Mouse (Mus musculus) MEL (cell line): Measurements from ENCODE around the gene Vopp1.

Source experiments
- CHD2 ChIP-seq: IDR thresholded peaks from 2 replicates; pipeline ENCODE4 v1.6.1; 2011; ENCODE audit warnings: low read length, improper control_type of control experiment
- CTCF ChIP-seq, 3 experiments: IDR thresholded peaks in 2 of 3; conservative IDR thresholded peaks in 1 of 3; 2 replicates each; pipeline ENCODE4 v1.5.1; 2011 to 2012; ENCODE audit warnings: low read length in 3 of 3, low read depth in 2 of 3, mild to moderate bottlenecking in 2 of 3, improper control_type of control experiment in 1 of 3, inconsistent platforms in 1 of 3, mixed read lengths in 1 of 3, moderate library complexity in 1 of 3; ENCODE audit not compliant: control insufficient read depth in 1 of 3, insufficient read depth in 1 of 3, poor library complexity in 1 of 3, severe bottlenecking in 1 of 3
- POLR2A ChIP-seq, 2 experiments: IDR thresholded peaks; 2 replicates each; pipeline ENCODE4 v1.6.1; 2011 to 2012; ENCODE audit warnings: low read length in 2 of 2, mild to moderate bottlenecking in 2 of 2, control low read depth in 1 of 2, improper control_type of control experiment in 1 of 2, low read depth in 1 of 2, moderate library complexity in 1 of 2; ENCODE audit not compliant: control insufficient read depth in 1 of 2, insufficient read depth in 1 of 2, poor library complexity in 1 of 2
- TCF12 ChIP-seq: IDR thresholded peaks from 2 replicates; pipeline ENCODE4 v1.6.1; 2014; ENCODE audit warnings: low read depth, mild to moderate bottlenecking, inconsistent platforms, low read length, improper control_type of control experiment, moderate library complexity
- USF1 ChIP-seq: IDR thresholded peaks from 2 replicates; pipeline ENCODE4 v1.6.1; 2014; ENCODE audit warnings: low read depth, mild to moderate bottlenecking, inconsistent platforms, low read length, improper control_type of control experiment, moderate library complexity
- USF2 ChIP-seq, 2 experiments: IDR thresholded peaks; 2 replicates each; pipeline ENCODE4 v1.6.1; 2011 to 2012; ENCODE audit warnings: improper control_type of control experiment in 2 of 2, low read length in 2 of 2, borderline replicate concordance in 1 of 2, inconsistent platforms in 1 of 2, low read depth in 1 of 2, mild to moderate bottlenecking in 1 of 2; ENCODE audit not compliant: insufficient read depth in 1 of 2
- ZC3H11A ChIP-seq: IDR thresholded peaks from 2 replicates; pipeline ENCODE4 v1.6.1; 2012; ENCODE audit warnings: low read depth, mild to moderate bottlenecking, inconsistent platforms, low read length, improper control_type of control experiment

DNA sequence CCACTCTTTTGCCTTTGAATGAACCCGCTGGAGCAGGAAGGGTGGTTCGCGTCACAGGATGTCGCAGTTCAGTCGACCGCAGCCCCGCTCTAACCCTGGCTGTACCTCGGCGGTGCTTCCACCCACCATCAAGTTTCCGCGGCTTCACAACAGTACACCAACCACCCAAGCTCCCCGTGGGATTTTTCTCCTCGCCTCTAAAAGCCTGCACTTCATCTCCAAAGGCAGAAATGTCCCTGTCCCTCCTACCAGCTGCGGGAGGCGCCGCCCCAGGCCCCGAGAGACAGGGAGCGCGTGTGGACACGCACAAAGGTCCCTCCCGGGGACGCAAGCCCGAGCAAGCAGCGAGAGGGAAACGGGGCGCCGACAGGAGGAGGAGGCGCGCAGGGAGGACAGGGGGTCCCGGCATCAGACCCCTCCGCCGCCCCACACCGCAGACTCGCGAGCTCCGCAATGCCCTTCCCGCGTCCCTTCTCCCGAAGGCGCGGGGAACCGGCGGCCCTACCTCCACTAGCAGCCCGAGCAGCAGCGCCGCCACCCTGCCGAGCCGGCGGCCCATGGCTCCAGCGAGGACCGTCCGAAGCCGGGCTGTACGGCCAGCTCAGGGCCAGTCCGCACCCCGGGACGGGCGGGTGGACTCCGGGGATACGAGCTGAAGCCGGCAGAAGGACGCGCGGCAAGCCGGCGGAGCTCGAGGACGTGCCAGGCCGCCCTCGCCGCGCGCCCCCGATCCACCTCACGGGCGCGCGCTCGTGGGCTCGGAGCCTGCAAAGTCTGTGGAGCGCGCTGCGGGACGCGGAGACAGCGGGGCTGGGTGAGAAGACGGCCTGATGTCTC lies at the start of gene Vopp1:
- TF ChIP-seq CTCF (IDR thresholded peaks at IDR 0.05 in 2 of 3, conservative IDR thresholded peaks at IDR 0.05 in 1 of 3; ENCODE audit: control insufficient read depth in 1 of 3, insufficient read depth in 1 of 3, low read depth in 2 of 3, low read length in 3 of 3, poor library complexity in 1 of 3, severe bottlenecking in 1 of 3) (0 out of 6 replicates have a peak, but pooled peaks of 1 of the 3 experiments have one; percentile 8), POLR2A (IDR thresholded peaks at IDR 0.05; ENCODE audit: control insufficient read depth in 1 of 2, insufficient read depth in 1 of 2, low read depth in 1 of 2, low read length in 2 of 2, poor library complexity in 1 of 2) (peak; percentile 40 to 51; a peak in 3 of 4 replicates), TCF12 (0 out of 2 replicates have a peak, but pooled peaks have one; percentile 13), USF1 (no peak), USF2 (IDR thresholded peaks at IDR 0.05; ENCODE audit: borderline replicate concordance in 1 of 2, insufficient read depth in 1 of 2, low read depth in 1 of 2, low read length in 2 of 2) (no peak), CHD2 (no peak), ZC3H11A (no peak)
